In the genomic region with DNA sequence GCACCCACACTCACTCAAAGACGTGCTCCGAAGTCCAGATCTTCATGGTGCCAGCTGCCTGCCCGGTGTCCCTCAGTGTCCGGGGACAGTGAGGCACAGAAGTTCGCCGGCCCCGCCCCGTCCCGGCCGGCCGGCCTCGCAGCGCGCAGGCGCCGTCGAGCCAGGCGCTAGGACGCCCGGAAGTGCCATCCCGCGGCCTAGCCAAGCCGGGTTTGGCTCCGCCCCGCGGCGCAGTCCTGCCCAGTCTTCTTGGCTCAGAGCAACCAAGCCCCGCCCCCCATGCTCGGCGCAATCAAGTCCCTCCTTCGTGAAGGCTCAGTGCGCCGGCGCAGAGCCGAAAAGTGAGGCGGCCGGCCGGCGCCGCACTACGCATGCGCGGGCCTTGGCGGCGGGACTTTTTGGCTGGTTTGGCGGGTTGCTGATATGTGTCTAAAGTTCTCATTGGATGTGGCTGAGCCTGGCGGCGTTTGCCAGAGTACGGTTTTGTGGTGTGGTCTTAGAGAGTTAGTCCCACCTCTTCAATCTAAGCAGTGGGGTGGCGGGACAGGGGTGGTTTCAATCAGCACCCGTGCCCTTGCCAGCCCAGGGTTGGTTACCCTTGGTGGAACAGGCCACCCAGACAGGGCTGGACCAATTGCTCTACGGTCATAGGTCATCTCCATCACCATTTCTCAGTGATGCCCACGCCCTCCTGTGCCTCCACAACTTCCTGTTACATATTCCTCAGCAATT, we compare ENCODE assay signal across 8 mouse cellular contexts. TPM values are rescaled to one million over a fixed set of nuclear protein-coding genes. Genes with fewer than 3 reads are reported as not detected.
DNase-seq lines count a peak whose midpoint lies in the region; ATAC-seq and TF ChIP-seq lines count a peak whose summit lies in the region.

A gene (minus strand): TSS at position 264 of the 732 bp plus-strand sequence.

- H3K9ac ChIP-seq in hindbrain, postnatal 0 days (replicated peaks; ENCODE audit: low read length) = peak within 1 kb of the TSS; percentile 59

- ATAC-seq in common myeloid progenitor, adult 5-6 weeks (replicated peaks; ENCODE audit: low read depth, poor library complexity, severe bottlenecking) = peak; percentile 83
- peak; percentile 99 for ATAC-seq in hindbrain, postnatal 0 days
- ATAC-seq in megakaryocyte, adult 5-6 weeks (ENCODE audit: poor library complexity, severe bottlenecking) = peak; percentile 84

- peak within 1 kb of the TSS; percentile 94 for H3K27ac ChIP-seq in gastrocnemius, adult 2 months
- peak within 1 kb of the TSS; percentile 67; the same call in 1 of the 2 replicates for H3K27ac ChIP-seq in hindbrain, postnatal 0 days
- H3K27ac ChIP-seq in left cerebral cortex, adult 2 months = peak within 1 kb of the TSS; percentile 82

- no peak for TF ChIP-seq CTCF in gastrocnemius, adult 2 months (IDR thresholded peaks at IDR 0.05)
- no peak for TF ChIP-seq CTCF in hindbrain, postnatal 0 days (IDR thresholded peaks at IDR 0.05; ENCODE audit: low read depth)
- TF ChIP-seq CTCF in left cerebral cortex, adult 2 months (IDR thresholded peaks at IDR 0.05) = no peak; the same call in 1 of the 2 replicates

- H3K4me2 ChIP-seq in hindbrain, postnatal 0 days (ENCODE audit: low read depth, low read length) = peak within 1 kb of the TSS; percentile 56

- peak; percentile 100 for DNase-seq in ZHBTc4 (ENCODE audit: low read depth, low spot score)
- DNase-seq in gastrocnemius, adult 2 months = peak; percentile 100
- peak; percentile 99 for DNase-seq in hindbrain, postnatal 0 days (ENCODE audit: low spot score)
- DNase-seq in left cerebral cortex, adult 2 months (ENCODE audit: extremely low spot score in 1 of 2, low spot score in 2 of 2) = peak; percentile 99
- DNase-seq in right cerebral cortex, adult 2 months (ENCODE audit: low spot score in 2 of 2) = peak; percentile 98 to 99
- peak; percentile 100 for DNase-seq in urinary bladder, postnatal 14 days (ENCODE audit: low spot score)

- WGBS in hindbrain, postnatal 0 days = 1% methylated on average over 50 of the region's 53 CpGs

- H3K4me3 ChIP-seq in gastrocnemius, adult 2 months = peak within 1 kb of the TSS; percentile 98
- peak within 1 kb of the TSS; percentile 71 for H3K4me3 ChIP-seq in hindbrain, postnatal 0 days (ENCODE audit: low read length)
- H3K4me3 ChIP-seq in left cerebral cortex, adult 2 months = peak within 1 kb of the TSS; percentile 76

- H3K4me1 ChIP-seq in hindbrain, postnatal 0 days (ENCODE audit: insufficient read depth, low read length) = no peaks in the 10 kb centered on the region

- H3K27me3 ChIP-seq in hindbrain, postnatal 0 days (ENCODE audit: insufficient read depth, low read length) = no peaks in the 10 kb centered on the region

- intact Hi-C loops in gastrocnemius, adult 2 months (cut with DNase I) = no loop called here
- intact Hi-C loops in left cerebral cortex, adult 2 months (cut with DNase I) = loop anchor here (2.0 to 5.0 kb wide), 2 partner anchors 146 to 199 kb away; no protein-coding TSS in a partner anchor

- H3K36me3 ChIP-seq in hindbrain, postnatal 0 days (ENCODE audit: insufficient read depth, low read length) = no peaks in the 10 kb centered on the region

- no peaks in the 10 kb centered on the region for H3K9me3 ChIP-seq in hindbrain, postnatal 0 days (ENCODE audit: low read length)

RNA-seq across cellular contexts. Expression of the gene that starts here (rescaled TPM):
- 130 and 142 TPM in 2 replicates for total RNA-seq in common myeloid progenitor, adult 5-6 weeks (2017)
- 10 to 100 TPM; 38.7 to 56.3 TPM for total RNA-seq in gastrocnemius, adult 2 months (2021)
- 50.0 and 50.9 TPM in 2 replicates for total RNA-seq in hindbrain, postnatal 0 days (2014; rRNA removed)
- polyA plus RNA-seq in hindbrain, postnatal 0 days (2015; fragmentation: Nextera tagmentation; extraction: Ambion mirVana) = 90.5 and 91.9 TPM in 2 replicates
- total RNA-seq in left cerebral cortex, adult 2 months (2021) = 10 to 100 TPM; 50.4 to 52.7 TPM
- total RNA-seq in megakaryocyte, adult 5-6 weeks (2015) = 62.1 and 66.9 TPM in 2 replicates
- 141 and 145 TPM in 2 replicates for total RNA-seq in megakaryocyte, adult 5-6 weeks (2017)

Comparison
In these comparisons a context has a peak if more than half of its experiments do, and no peak if none do; other contexts are left out.
1. Peak in every context shown above with its lines: DNase-seq, ATAC-seq, H3K4me3 ChIP-seq and H3K27ac ChIP-seq.